Mouse (Mus musculus) spleen, adult 2 months (tissue): ENCODE data around the gene 1700019N19Rik.

Experiments used
- CTCF ChIP-seq: fragments of 200-500 bp; IDR thresholded peaks from 2 replicates; pipeline ENCODE4 v1.5.1; 2011; ENCODE audit warnings: mild to moderate bottlenecking, inconsistent platforms; ENCODE audit not compliant: insufficient read depth, insufficient read length, insufficient replicate concordance; ENCODE audit errors: extremely low read depth
- POLR2A ChIP-seq: fragments of 200-500 bp; IDR thresholded peaks from 2 replicates; pipeline ENCODE4 v1.6.1; 2011; ENCODE audit warnings: low read depth, low read length, inconsistent platforms

GRCm38 (mm10) chr19:58843606-58844005 lies 49.3 kb upstream of the 1700019N19Rik start:
- no peak for TF ChIP-seq CTCF
- TF ChIP-seq POLR2A, result no peak
